Mouse (Mus musculus): ENCODE data around the gene Ddr1. TPM values are rescaled to one million over a fixed set of nuclear protein-coding genes. Genes with fewer than 3 reads are reported as not detected.

Ddr1 gene
- polyA plus RNA-seq, 1 experiment from 2014 or later, result 50.6 TPM

- Histone ChIP-seq H3K9ac (ENCODE audit: low read depth, low read length) (no peak overlapping the region), H3K27ac (replicated peaks; ENCODE audit: low read depth, low read length) (no peak overlapping the region), H3K27me3 (replicated peaks; ENCODE audit: control insufficient read depth, insufficient read depth, low read length) (no peaks in the 10 kb centered on the region), H3K9me3 (ENCODE audit: control insufficient read depth, low read length) (no peaks in the 10 kb centered on the region), H3K36me3 (ENCODE audit: control insufficient read depth, insufficient read depth, low read length) (no peaks in the 10 kb centered on the region), H3K4me3 (ENCODE audit: low read depth, low read length) (no peak overlapping the region), H3K4me1 (ENCODE audit: control insufficient read depth, insufficient read depth, low read length) (no peaks in the 10 kb centered on the region), H3K4me2 (ENCODE audit: low read depth, low read length) (no peak overlapping the region)
- WGBS, result 64% methylated on average over 2 of the region's 2 CpGs
- peak; percentile 6 for DNase-seq (ENCODE audit: low spot score)
- ATAC-seq (ENCODE audit: low read depth), result no peak
Observed at GRCm38 (mm10) chr17:35649429-35649828, 55.0 kb downstream of the Ddr1 start.

GRCm38 (mm10) chr17:35643609-35644236 lies 60.7 kb downstream of the Ddr1 start, which contains the start of gene Mucl3:
Gene Mucl3, minus strand, starts transcription at chr17:35643695.
- no peaks in the 10 kb centered on the region for H3K36me3 ChIP-seq (ENCODE audit: control insufficient read depth, insufficient read depth, low read length)
- DNase-seq (ENCODE audit: low spot score) (no peak), ATAC-seq (ENCODE audit: low read depth) (no peak)
- H3K4me2 ChIP-seq (ENCODE audit: low read depth, low read length), result no peak within 1 kb of the TSS
- no peaks in the 10 kb centered on the region for H3K27me3 ChIP-seq (replicated peaks; ENCODE audit: control insufficient read depth, insufficient read depth, low read length)
- no peaks in the 10 kb centered on the region for H3K9me3 ChIP-seq (ENCODE audit: control insufficient read depth, low read length)
- H3K9ac ChIP-seq (ENCODE audit: low read depth, low read length), result no peak within 1 kb of the TSS
- no peak within 1 kb of the TSS for H3K4me3 ChIP-seq (ENCODE audit: low read depth, low read length)
- H3K27ac ChIP-seq (replicated peaks; ENCODE audit: low read depth, low read length), result no peak within 1 kb of the TSS
- H3K4me1 ChIP-seq (ENCODE audit: control insufficient read depth, insufficient read depth, low read length), result 0 out of 2 replicates have a peak, but pooled peaks cover 7% of the 10 kb centered on the region
- 80% methylated on average over 12 of the region's 13 CpGs for WGBS

- WGBS, result 74% methylated on average over 6 of the region's 6 CpGs
- H3K4me2 ChIP-seq (ENCODE audit: low read depth, low read length), result peak overlapping the region; percentile 29
- DNase-seq (ENCODE audit: low spot score), result no peak
- 0 out of 2 replicates have a peak, but pooled peaks cover 7% of the 10 kb centered on the region for H3K4me1 ChIP-seq (ENCODE audit: control insufficient read depth, insufficient read depth, low read length)
- no peak overlapping the region for H3K9ac ChIP-seq (ENCODE audit: low read depth, low read length)
- ATAC-seq (ENCODE audit: low read depth), result no peak
- no peaks in the 10 kb centered on the region for H3K9me3 ChIP-seq (ENCODE audit: control insufficient read depth, low read length)
- no peaks in the 10 kb centered on the region for H3K27me3 ChIP-seq (replicated peaks; ENCODE audit: control insufficient read depth, insufficient read depth, low read length)
- H3K4me3 ChIP-seq (ENCODE audit: low read depth, low read length), result no peak overlapping the region
- H3K36me3 ChIP-seq (ENCODE audit: control insufficient read depth, insufficient read depth, low read length), result no peaks in the 10 kb centered on the region
- peak overlapping the region; percentile 66 for H3K27ac ChIP-seq (replicated peaks; ENCODE audit: low read depth, low read length)
Observed at GRCm38 (mm10) chr17:35639352-35639751, 65.1 kb downstream of the Ddr1 start.

GRCm38 (mm10) chr17:35638475-35639190 lies 65.8 kb downstream of the Ddr1 start:
- Histone ChIP-seq H3K36me3 (ENCODE audit: control insufficient read depth, insufficient read depth, low read length) (no peaks in the 10 kb centered on the region), H3K4me3 (ENCODE audit: low read depth, low read length) (no peak overlapping the region), H3K27ac (replicated peaks; ENCODE audit: low read depth, low read length) (peak overlapping the region; percentile 66), H3K4me1 (ENCODE audit: control insufficient read depth, insufficient read depth, low read length) (0 out of 2 replicates have a peak, but pooled peaks cover 7% of the 10 kb centered on the region), H3K4me2 (ENCODE audit: low read depth, low read length) (peak overlapping the region; percentile 39), H3K27me3 (replicated peaks; ENCODE audit: control insufficient read depth, insufficient read depth, low read length) (no peaks in the 10 kb centered on the region), H3K9me3 (ENCODE audit: control insufficient read depth, low read length) (no peaks in the 10 kb centered on the region), H3K9ac (ENCODE audit: low read depth, low read length) (no peak overlapping the region)
- ATAC-seq (ENCODE audit: low read depth) (peak; percentile 94), DNase-seq (ENCODE audit: low spot score) (peak; percentile 95)
- WGBS, result 23% methylated on average over 14 of the region's 14 CpGs

GRCm38 (mm10) chr17:35636363-35636762 lies 68.1 kb downstream of the Ddr1 start:
- peak overlapping the region; percentile 43 for H3K4me3 ChIP-seq (ENCODE audit: low read depth, low read length)
- H3K27ac ChIP-seq (replicated peaks; ENCODE audit: low read depth, low read length), result no peak overlapping the region
- WGBS, result 40% methylated on average over 5 of the region's 5 CpGs
- no peaks in the 10 kb centered on the region for H3K9me3 ChIP-seq (ENCODE audit: control insufficient read depth, low read length)
- DNase-seq (ENCODE audit: low spot score), result peak; percentile 51
- H3K4me1 ChIP-seq (ENCODE audit: control insufficient read depth, insufficient read depth, low read length), result 0 out of 2 replicates have a peak, but pooled peaks cover 7% of the 10 kb centered on the region
- no peak overlapping the region for H3K9ac ChIP-seq (ENCODE audit: low read depth, low read length)
- H3K4me2 ChIP-seq (ENCODE audit: low read depth, low read length), result peak overlapping the region; percentile 76
- no peak for ATAC-seq (ENCODE audit: low read depth)
- H3K36me3 ChIP-seq (ENCODE audit: control insufficient read depth, insufficient read depth, low read length), result no peaks in the 10 kb centered on the region
- H3K27me3 ChIP-seq (replicated peaks; ENCODE audit: control insufficient read depth, insufficient read depth, low read length), result no peaks in the 10 kb centered on the region

- no peak overlapping the region for H3K27ac ChIP-seq (replicated peaks; ENCODE audit: low read depth, low read length)
- peak; percentile 38 for ATAC-seq (ENCODE audit: low read depth)
- 0 out of 2 replicates have a peak, but pooled peaks cover 7% of the 10 kb centered on the region for H3K4me1 ChIP-seq (ENCODE audit: control insufficient read depth, insufficient read depth, low read length)
Observed at GRCm38 (mm10) chr17:35635699-35636111, 68.7 kb downstream of the Ddr1 start.

GRCm38 (mm10) chr17:35635202-35635601 lies 69.2 kb downstream of the Ddr1 start:
- no peak for ATAC-seq (ENCODE audit: low read depth)
- Histone ChIP-seq H3K9ac (ENCODE audit: low read depth, low read length) (no peak overlapping the region), H3K27me3 (replicated peaks; ENCODE audit: control insufficient read depth, insufficient read depth, low read length) (no peaks in the 10 kb centered on the region), H3K36me3 (ENCODE audit: control insufficient read depth, insufficient read depth, low read length) (no peaks in the 10 kb centered on the region), H3K27ac (replicated peaks; ENCODE audit: low read depth, low read length) (no peak overlapping the region), H3K4me1 (ENCODE audit: control insufficient read depth, insufficient read depth, low read length) (0 out of 2 replicates have a peak, but pooled peaks cover 7% of the 10 kb centered on the region), H3K4me2 (ENCODE audit: low read depth, low read length) (no peak overlapping the region), H3K9me3 (ENCODE audit: control insufficient read depth, low read length) (no peaks in the 10 kb centered on the region), H3K4me3 (ENCODE audit: low read depth, low read length) (no peak overlapping the region)
- no peak for DNase-seq (ENCODE audit: low spot score)
- WGBS, result 70% methylated on average over 3 of the region's 3 CpGs

More at GRCm38 (mm10) chr17:35635699-35636111, 68.7 kb downstream of the Ddr1 start:
- H3K4me3 ChIP-seq (ENCODE audit: low read depth, low read length), result peak overlapping the region; percentile 43
- H3K9me3 ChIP-seq (ENCODE audit: control insufficient read depth, low read length), result no peaks in the 10 kb centered on the region
- peak overlapping the region; percentile 76 for H3K4me2 ChIP-seq (ENCODE audit: low read depth, low read length)
- DNase-seq (ENCODE audit: low spot score), result peak; percentile 82
- peak overlapping the region; percentile 58; the same call in 1 of the 2 replicates for H3K9ac ChIP-seq (ENCODE audit: low read depth, low read length)
- H3K36me3 ChIP-seq (ENCODE audit: control insufficient read depth, insufficient read depth, low read length), result no peaks in the 10 kb centered on the region
- no peaks in the 10 kb centered on the region for H3K27me3 ChIP-seq (replicated peaks; ENCODE audit: control insufficient read depth, insufficient read depth, low read length)
- 2% methylated on average over 15 of the region's 15 CpGs for WGBS

GRCm38 (mm10) chr17:35633992-35634391 lies 70.4 kb downstream of the Ddr1 start:
- no peak overlapping the region for H3K27ac ChIP-seq (replicated peaks; ENCODE audit: low read depth, low read length)
- no peaks in the 10 kb centered on the region for H3K36me3 ChIP-seq (ENCODE audit: control insufficient read depth, insufficient read depth, low read length)
- H3K4me2 ChIP-seq (ENCODE audit: low read depth, low read length), result no peak overlapping the region
- no peak overlapping the region for H3K9ac ChIP-seq (ENCODE audit: low read depth, low read length)
- DNase-seq (ENCODE audit: low spot score) (peak; percentile 70), ATAC-seq (ENCODE audit: low read depth) (peak; percentile 35; the same call in 1 of the 2 replicates)
- 28% methylated on average over 1 of the region's 1 CpGs for WGBS
- H3K4me3 ChIP-seq (ENCODE audit: low read depth, low read length), result no peak overlapping the region
- no peaks in the 10 kb centered on the region for H3K9me3 ChIP-seq (ENCODE audit: control insufficient read depth, low read length)
- H3K4me1 ChIP-seq (ENCODE audit: control insufficient read depth, insufficient read depth, low read length), result 0 out of 2 replicates have a peak, but pooled peaks cover under 1% of the 10 kb centered on the region
- no peaks in the 10 kb centered on the region for H3K27me3 ChIP-seq (replicated peaks; ENCODE audit: control insufficient read depth, insufficient read depth, low read length)

Data from embryonic facial prominence, embryonic 14.5 days (tissue).